Mouse (Mus musculus) heart, embryonic 13.5 days (tissue): ENCODE data around the gene Daam1. TPM values are rescaled to one million over a fixed set of nuclear protein-coding genes. Genes with fewer than 3 reads are reported as not detected.
A peak's percentile ranks its signal among the peaks of the same experiment; 100 is the strongest.

Experiments used
- ATAC-seq: fragments of 200-750 bp; cut with Nextera tagmentation; 2 replicates; pipeline ENCODE4 v1.8.0; 2017; ENCODE audit warnings: moderate TSS enrichment; ENCODE audit not compliant: insufficient number of reproducible peaks, low FRiP score, low TSS enrichment; ENCODE audit errors: extremely low read depth
- H3K27ac ChIP-seq: fragments of 300-500 bp; sonication (generic); replicated peaks from 2 replicates; pipeline ENCODE4 v1.5.1; 2015; ENCODE audit warnings: moderate library complexity, mild to moderate bottlenecking, inconsistent platforms
- H3K27me3 ChIP-seq: fragments of 300-500 bp; sonication (generic); replicated peaks from 2 replicates; pipeline ENCODE4 v1.6.1; 2015; ENCODE audit warnings: mild to moderate bottlenecking, inconsistent platforms
- H3K36me3 ChIP-seq: fragments of 300-500 bp; sonication (generic); 2 replicates; pipeline ENCODE4 v1.6.1; 2015; ENCODE audit warnings: mild to moderate bottlenecking, inconsistent platforms
- H3K4me1 ChIP-seq: fragments of 300-500 bp; sonication (generic); 2 replicates; pipeline ENCODE4 v1.6.1; 2015; ENCODE audit warnings: inconsistent platforms
- H3K4me2 ChIP-seq: fragments of 300-500 bp; sonication (generic); 2 replicates; pipeline ENCODE4 v1.6.1; 2015; ENCODE audit warnings: inconsistent platforms, mild to moderate bottlenecking, moderate library complexity
- H3K4me3 ChIP-seq: fragments of 300-500 bp; sonication (generic); 2 replicates; pipeline ENCODE4 v1.5.1; 2015; ENCODE audit warnings: moderate library complexity, mild to moderate bottlenecking, inconsistent platforms
- H3K9ac ChIP-seq: fragments of 300-500 bp; sonication (generic); 2 replicates; pipeline ENCODE4 v1.6.1; 2015; ENCODE audit warnings: inconsistent platforms, mild to moderate bottlenecking, moderate library complexity
- H3K9me3 ChIP-seq: fragments of 300-500 bp; sonication (generic); 2 replicates; pipeline ENCODE4 v1.6.1; 2016; ENCODE audit warnings: inconsistent platforms
- WGBS: fragments of 180-500 bp; shearing (Covaris S2); methylation state at CpG from one replicate; pipeline ENCODE4 v1.1.7; 2015; ENCODE audit warnings: mixed read lengths; 5-methylcytosine and 5-hydroxymethylcytosine counted together
- polyA plus RNA-seq: library from polyadenylated mRNA; unstranded; fragments of >200 nt; fragmentation: Nextera tagmentation; extraction: Ambion mirVana; gene quantifications from 2 replicates; pipeline ENCODE4 v1.2.1, GENCODE M21; 2015

Daam1 gene
- polyA plus RNA-seq = 18.5 and 18.6 TPM in 2 replicates

DNA sequence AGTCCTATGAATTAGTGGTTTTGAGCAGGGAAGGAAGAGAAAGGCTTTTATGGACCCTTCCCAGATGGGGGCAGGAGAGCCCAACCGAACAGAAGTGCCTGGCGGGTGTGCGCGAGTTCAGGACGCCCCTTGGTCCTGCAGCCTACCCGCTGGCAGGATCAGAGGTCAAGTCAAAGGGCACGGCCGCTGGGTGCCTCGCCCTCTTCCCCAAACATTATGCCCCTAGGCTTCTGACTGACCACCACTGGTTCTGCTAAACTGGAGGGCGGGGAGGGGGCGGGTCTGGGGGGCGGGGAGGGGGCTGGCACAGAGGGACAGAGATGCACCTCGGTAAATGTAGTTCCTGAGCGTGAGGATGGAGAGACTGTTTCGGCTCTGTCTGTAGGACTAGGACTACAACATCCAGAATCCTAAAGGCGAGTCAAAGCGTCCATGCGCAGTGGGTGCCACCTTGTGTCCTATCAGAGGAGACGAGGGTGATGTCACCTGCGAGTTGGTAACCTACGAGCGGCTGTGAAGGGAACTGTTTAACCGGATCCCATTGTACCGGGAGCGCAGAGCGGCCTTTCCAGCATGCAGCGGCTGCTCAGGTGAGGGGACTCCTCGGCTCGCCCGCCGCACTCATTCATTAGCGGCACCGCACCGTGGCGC, at the start of gene Daam1:
Daam1 (plus strand) TSS at position 472 of the 651 bp plus-strand sequence.
- peak; percentile 99 for ATAC-seq
- Histone ChIP-seq H3K27ac (peak within 1 kb of the TSS; percentile 98), H3K4me1 (peaks cover 48% of the 10 kb centered on the region), H3K9ac (peak within 1 kb of the TSS; percentile 99), H3K4me2 (peak within 1 kb of the TSS; percentile 90), H3K36me3 (no peaks in the 10 kb centered on the region), H3K4me3 (peak within 1 kb of the TSS; percentile 99), H3K9me3 (no peaks in the 10 kb centered on the region), H3K27me3 (no peaks in the 10 kb centered on the region)
- WGBS = under 1% methylated on average over 35 of the region's 35 CpGs

DNA sequence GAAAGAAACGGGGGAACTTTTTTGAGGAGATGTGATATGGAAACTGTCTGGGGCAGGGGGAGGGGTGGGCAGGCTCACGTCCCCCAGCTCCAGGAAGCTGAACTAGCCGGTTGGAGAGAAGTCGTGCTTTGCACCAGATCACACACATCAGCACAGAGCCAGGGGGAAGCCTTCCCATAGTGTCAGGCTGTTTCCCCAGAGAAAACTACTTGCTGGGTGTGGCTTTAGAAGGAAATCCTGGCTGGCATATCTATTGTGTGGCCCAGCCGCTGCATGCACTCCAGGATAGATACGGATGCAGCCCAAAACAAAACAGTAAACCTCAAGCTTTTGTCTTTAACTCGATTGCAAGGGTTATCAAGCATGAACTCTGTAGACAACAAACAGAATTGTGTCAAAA, 49.7 kb upstream of the Daam1 start:
- WGBS = 30% methylated on average over 7 of the region's 7 CpGs
- Histone ChIP-seq H3K9me3 (no peaks in the 10 kb centered on the region), H3K4me3 (no peak overlapping the region), H3K36me3 (no peaks in the 10 kb centered on the region), H3K27ac (no peak overlapping the region), H3K9ac (no peak overlapping the region), H3K27me3 (no peaks in the 10 kb centered on the region), H3K4me2 (peak overlapping the region; percentile 13; the same call in 1 of the 2 replicates), H3K4me1 (peaks cover 39% of the 10 kb centered on the region)
- ATAC-seq = no peak; the same call in 1 of the 2 replicates

DNA sequence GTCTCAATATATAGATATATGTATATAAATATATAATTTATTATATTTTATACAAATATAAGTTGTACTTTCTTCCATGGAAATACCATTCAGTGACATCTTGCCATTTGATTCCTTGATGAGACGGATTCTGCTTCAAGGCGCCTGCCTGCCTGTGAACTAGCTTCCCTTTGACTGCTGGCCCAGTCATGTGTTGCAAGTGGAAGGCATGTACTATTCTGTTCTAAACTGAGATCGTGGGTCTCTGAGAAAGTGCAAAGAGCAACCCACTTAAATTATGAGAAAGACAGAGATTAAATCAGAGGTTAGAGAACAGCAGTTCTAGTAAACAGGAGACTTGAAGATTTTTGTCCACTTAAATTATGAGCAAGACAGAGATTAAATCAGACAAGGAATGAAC, 46.9 kb upstream of the Daam1 start:
- H3K4me1 ChIP-seq = peaks cover 34% of the 10 kb centered on the region
- H3K9me3 ChIP-seq = no peaks in the 10 kb centered on the region
- H3K36me3 ChIP-seq = no peaks in the 10 kb centered on the region
- H3K9ac ChIP-seq = no peak overlapping the region
- no peaks in the 10 kb centered on the region for H3K27me3 ChIP-seq
- ATAC-seq = no peak
- H3K4me2 ChIP-seq = no peak overlapping the region
- 67% methylated on average over 3 of the region's 3 CpGs for WGBS
- H3K27ac ChIP-seq = no peak overlapping the region
- H3K4me3 ChIP-seq = no peak overlapping the region

DNA sequence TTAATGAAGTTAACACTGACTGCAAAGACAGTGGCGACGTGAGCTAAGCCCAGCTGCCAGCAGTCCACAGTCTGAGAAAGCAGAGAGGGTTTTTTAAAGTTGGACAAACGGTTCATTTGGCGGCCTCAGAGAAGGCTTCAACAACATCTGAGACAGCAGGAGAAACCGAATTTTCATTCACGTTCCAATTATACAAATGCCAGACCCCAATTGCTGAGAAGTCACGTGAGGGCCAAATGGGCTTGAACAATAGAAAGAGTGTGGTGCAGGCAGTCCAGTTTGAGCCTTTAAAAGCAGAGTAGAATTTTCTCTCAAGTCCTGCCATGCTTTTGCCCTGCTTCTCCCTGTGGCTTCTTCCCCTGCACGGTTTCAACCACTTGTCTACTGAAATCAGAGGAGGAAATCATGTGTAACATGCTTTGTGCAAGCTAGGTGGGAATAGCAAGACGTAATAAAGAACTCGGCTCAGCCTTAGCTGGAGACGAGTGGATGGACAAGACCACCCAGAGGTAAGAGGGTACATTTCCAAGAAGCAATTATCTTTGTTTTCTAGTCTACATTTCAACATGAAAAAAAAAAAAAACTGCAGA, 46.1 kb upstream of the Daam1 start:
- 59% methylated on average over 11 of the region's 11 CpGs for WGBS
- Histone ChIP-seq H3K9ac (no peak overlapping the region), H3K36me3 (no peaks in the 10 kb centered on the region), H3K4me3 (no peak overlapping the region), H3K9me3 (no peaks in the 10 kb centered on the region), H3K4me2 (no peak overlapping the region), H3K27me3 (no peaks in the 10 kb centered on the region), H3K27ac (no peak overlapping the region), H3K4me1 (peaks cover 28% of the 10 kb centered on the region)
- no peak for ATAC-seq

DNA sequence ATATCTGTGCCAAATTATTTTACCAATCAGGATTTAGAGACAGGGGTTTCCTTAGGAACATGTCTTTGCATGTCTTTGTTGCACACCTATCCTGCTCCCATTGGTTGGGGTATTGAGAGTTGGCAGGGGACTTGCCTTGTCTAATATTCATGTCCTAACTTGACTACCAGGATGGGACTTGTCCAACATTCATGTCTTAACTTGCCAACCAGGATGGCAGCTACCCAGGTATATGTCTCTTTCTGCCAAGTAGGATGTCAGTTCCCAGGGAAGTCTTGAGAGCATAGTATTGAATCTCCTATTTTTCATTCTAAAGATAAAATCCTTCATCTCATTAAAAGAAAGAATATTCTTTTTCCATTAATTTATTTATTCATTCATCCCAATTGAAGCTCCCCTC, 44.4 kb upstream of the Daam1 start:
- H3K4me2 ChIP-seq = no peak overlapping the region
- H3K4me1 ChIP-seq = peaks cover 12% of the 10 kb centered on the region; the same call in 1 of the 2 replicates
- no peaks in the 10 kb centered on the region for H3K36me3 ChIP-seq
- no peak overlapping the region for H3K27ac ChIP-seq
- ATAC-seq = no peak
- no peaks in the 10 kb centered on the region for H3K9me3 ChIP-seq
- H3K4me3 ChIP-seq = no peak overlapping the region
- no peaks in the 10 kb centered on the region for H3K27me3 ChIP-seq
- no peak overlapping the region for H3K9ac ChIP-seq

DNA sequence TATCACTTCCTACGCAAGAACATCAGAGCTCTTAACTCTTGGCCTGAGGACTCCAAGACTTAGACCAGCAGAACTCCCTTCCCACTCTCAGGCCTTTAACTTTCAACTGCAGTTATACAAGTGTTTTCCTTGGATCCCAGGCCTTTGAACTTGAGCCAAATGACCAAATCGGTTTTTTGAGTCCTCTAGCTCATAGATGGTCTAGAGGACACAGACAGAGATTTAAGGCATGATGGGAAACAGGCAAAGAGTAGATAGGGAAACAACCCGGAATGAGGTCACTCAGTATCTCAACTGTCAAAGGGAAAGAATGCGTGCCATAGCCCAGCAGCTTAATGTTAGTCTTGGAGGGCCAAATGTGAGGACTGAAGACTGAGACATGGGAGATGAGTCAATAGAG, 42.1 kb upstream of the Daam1 start:
- 36% methylated on average over 4 of the region's 4 CpGs for WGBS
- peaks cover 12% of the 10 kb centered on the region; the same call in 1 of the 2 replicates for H3K4me1 ChIP-seq
- no peak overlapping the region for H3K4me3 ChIP-seq
- H3K9ac ChIP-seq = no peak overlapping the region
- no peak for ATAC-seq
- no peak overlapping the region for H3K27ac ChIP-seq
- H3K27me3 ChIP-seq = no peaks in the 10 kb centered on the region; the same call in 1 of the 2 replicates
- H3K36me3 ChIP-seq = no peaks in the 10 kb centered on the region
- H3K4me2 ChIP-seq = no peak overlapping the region
- H3K9me3 ChIP-seq = no peaks in the 10 kb centered on the region

DNA sequence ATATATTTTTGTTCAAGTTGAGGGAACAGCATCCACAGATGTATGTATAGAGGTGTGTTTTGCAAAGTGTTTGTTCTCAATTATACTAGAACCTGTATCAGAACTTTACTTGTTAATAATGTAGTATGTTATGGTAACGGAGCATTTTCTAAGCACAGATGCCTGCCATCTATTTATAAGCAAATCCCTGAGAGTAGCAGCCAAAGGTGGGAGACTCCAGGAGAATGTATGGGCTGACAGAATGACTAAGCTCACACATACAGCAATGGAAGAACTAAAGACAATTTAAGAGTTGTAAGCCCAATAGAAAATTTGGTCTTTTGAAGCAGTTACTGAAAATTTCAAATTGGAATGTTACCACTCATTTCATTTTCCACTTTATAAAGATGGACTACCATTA, 40.3 kb upstream of the Daam1 start:
- no peak for ATAC-seq
- WGBS = 88% methylated on average over 1 of the region's 1 CpGs
- no peak overlapping the region for H3K4me3 ChIP-seq
- H3K4me2 ChIP-seq = no peak overlapping the region
- H3K9me3 ChIP-seq = no peaks in the 10 kb centered on the region
- H3K36me3 ChIP-seq = no peaks in the 10 kb centered on the region
- H3K9ac ChIP-seq = no peak overlapping the region
- H3K4me1 ChIP-seq = peaks cover 8% of the 10 kb centered on the region; the same call in 1 of the 2 replicates
- no peaks in the 10 kb centered on the region; the same call in 1 of the 2 replicates for H3K27me3 ChIP-seq
- H3K27ac ChIP-seq = no peak overlapping the region

DNA sequence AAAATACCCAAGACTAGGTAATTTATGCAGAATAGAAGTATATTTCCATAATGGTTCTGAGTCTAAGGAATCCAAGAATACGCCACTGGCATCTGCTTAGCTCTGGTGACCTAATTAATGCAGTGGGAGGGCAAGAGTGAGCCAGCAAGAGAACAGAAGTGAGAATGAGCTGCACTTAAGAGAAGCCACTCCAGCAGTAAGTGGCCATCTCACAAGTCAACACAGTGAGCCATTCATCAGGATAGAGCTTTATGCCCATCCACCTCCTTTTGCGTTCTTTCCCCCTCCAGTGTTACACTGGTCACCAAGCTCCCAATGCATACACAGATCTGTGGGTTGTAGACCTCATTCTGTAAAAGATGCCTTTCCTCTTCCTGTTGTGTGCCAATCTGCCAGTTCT, 37.8 kb upstream of the Daam1 start:
- no peak for ATAC-seq
- 72% methylated on average over 2 of the region's 2 CpGs for WGBS
- no peaks in the 10 kb centered on the region; the same call in 1 of the 2 replicates for H3K27me3 ChIP-seq

DNA sequence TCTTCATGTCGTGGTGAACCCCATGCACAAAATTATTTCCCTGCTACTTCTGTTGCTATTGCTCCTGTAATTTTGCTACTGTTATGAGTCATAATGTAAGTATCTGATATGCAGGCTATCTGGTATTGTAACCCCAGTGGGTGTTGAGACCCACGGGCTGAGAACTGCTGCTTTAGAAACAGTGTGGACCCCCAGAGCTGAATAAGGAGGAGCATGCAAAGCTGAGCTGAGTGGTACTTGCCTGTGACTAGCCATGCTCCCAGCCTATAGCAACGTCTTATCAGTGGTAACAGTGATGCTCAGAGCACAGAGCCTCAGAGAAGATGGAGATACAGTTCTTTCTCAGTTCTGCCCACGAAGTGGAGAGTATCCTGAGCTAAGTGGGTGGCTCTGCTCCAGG, 35.3 kb upstream of the Daam1 start:
- no peak overlapping the region for H3K9ac ChIP-seq
- no peak overlapping the region for H3K4me3 ChIP-seq
- H3K27ac ChIP-seq = no peak overlapping the region
- no peaks in the 10 kb centered on the region for H3K9me3 ChIP-seq
- no peaks in the 10 kb centered on the region for H3K36me3 ChIP-seq
- no peaks in the 10 kb centered on the region; the same call in 1 of the 2 replicates for H3K27me3 ChIP-seq
- H3K4me1 ChIP-seq = peaks cover 15% of the 10 kb centered on the region
- WGBS = 45% methylated on average over 4 of the region's 4 CpGs
- ATAC-seq = no peak
- no peak overlapping the region for H3K4me2 ChIP-seq

More for the DNA sequence above, 37.8 kb upstream of the Daam1 start:
- Histone ChIP-seq H3K9ac (no peak overlapping the region), H3K36me3 (no peaks in the 10 kb centered on the region), H3K9me3 (no peaks in the 10 kb centered on the region), H3K4me1 (peaks cover 22% of the 10 kb centered on the region), H3K27ac (no peak overlapping the region), H3K4me3 (no peak overlapping the region), H3K4me2 (no peak overlapping the region)

DNA sequence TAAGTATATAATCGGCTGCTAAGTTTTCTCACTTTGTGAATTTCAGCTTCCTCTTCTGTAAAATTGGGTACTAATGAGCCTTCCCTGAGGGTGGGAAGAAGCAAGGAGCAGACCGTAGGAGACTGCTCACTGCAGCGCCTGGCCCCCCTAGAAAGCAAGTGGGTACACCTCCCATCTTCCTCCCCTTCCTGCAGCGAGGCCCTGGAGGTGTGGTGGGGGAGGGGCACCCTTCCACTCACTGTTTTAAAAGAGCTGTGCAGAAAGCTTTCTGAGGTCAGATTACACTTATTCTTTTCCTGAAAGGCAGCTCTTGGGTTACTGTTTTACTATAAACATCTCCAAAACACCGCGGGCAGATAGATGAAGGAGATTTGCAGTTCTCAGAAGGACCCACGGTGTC, 34.4 kb upstream of the Daam1 start:
- Histone ChIP-seq H3K4me2 (peak overlapping the region; percentile 39), H3K9me3 (no peaks in the 10 kb centered on the region), H3K36me3 (no peaks in the 10 kb centered on the region), H3K9ac (no peak overlapping the region; the same call in 1 of the 2 replicates), H3K4me3 (no peak overlapping the region), H3K4me1 (peaks cover 15% of the 10 kb centered on the region), H3K27me3 (no peaks in the 10 kb centered on the region; the same call in 1 of the 2 replicates), H3K27ac (no peak overlapping the region)
- ATAC-seq = no peak
- 8% methylated on average over 7 of the region's 7 CpGs for WGBS

DNA sequence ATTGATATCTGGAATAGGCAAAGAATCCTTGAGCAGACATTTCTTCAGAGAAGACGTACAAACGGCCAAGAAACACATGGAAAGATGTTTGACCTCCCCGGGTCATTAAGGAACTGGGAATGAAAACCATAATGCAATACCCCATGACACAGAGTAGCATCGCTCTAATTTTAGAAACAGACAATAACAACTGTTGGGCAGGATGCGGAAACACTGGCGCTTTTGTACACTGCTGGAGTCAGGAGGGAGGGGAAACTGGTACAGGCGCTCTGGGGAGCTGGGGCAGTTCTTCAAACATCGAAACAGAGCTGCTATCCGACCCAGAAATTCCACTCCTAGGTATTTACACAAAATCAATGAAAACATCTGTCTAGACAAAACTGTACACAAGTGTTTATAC, 23.6 kb upstream of the Daam1 start:
- H3K4me2 ChIP-seq = no peak overlapping the region
- H3K9me3 ChIP-seq = no peaks in the 10 kb centered on the region
- H3K4me1 ChIP-seq = peaks cover 21% of the 10 kb centered on the region
- no peak overlapping the region for H3K4me3 ChIP-seq
- no peak overlapping the region for H3K9ac ChIP-seq
- no peak for ATAC-seq
- no peaks in the 10 kb centered on the region for H3K36me3 ChIP-seq
- H3K27ac ChIP-seq = no peak overlapping the region
- 69% methylated on average over 9 of the region's 9 CpGs for WGBS
- no peaks in the 10 kb centered on the region for H3K27me3 ChIP-seq

DNA sequence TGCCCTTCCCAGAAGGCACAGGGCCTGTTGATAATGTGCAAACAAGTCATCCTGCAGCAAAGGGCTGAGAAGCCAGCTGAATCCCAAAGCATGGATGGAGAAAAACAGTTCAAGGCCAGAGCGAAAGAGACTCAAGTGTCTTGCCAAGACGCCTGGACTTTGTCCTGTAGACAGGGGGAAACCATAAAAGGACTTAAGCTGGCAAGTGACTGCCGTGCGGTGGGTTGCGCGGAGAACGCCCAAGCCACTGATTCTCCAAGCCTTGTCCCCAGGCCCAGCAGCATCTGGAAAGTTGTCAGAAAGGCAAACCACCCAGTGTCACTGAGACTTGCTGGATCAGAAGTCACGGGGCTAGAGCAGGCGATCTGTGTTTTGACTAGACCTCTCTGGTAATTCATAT, 22.2 kb upstream of the Daam1 start:
- Histone ChIP-seq H3K27me3 (no peaks in the 10 kb centered on the region), H3K4me1 (peaks cover 33% of the 10 kb centered on the region), H3K36me3 (no peaks in the 10 kb centered on the region), H3K4me2 (no peak overlapping the region), H3K9me3 (no peaks in the 10 kb centered on the region), H3K4me3 (no peak overlapping the region), H3K9ac (no peak overlapping the region; the same call in 1 of the 2 replicates), H3K27ac (peak overlapping the region; percentile 72)
- ATAC-seq = no peak
- WGBS = 60% methylated on average over 9 of the region's 9 CpGs
